Mouse (Mus musculus) megakaryocyte, embryonic 14.5 days (primary cell): ENCODE measurements around the gene Opcml. TPM values are rescaled to one million over a fixed set of nuclear protein-coding genes. Genes with fewer than 3 reads are reported as not detected.

Source experiments
- H3K27me3 ChIP-seq: replicated peaks from 2 replicates; pipeline ENCODE3; 2012; ENCODE audit warnings: inconsistent platforms
- H3K36me3 ChIP-seq: replicated peaks from 2 replicates; pipeline ENCODE3; 2012; ENCODE audit warnings: low read length, inconsistent platforms, mixed read lengths
- H3K4me1 ChIP-seq: 2 replicates; pipeline ENCODE4 v1.6.1; 2012; ENCODE audit warnings: inconsistent platforms
- H3K4me3 ChIP-seq: replicated peaks from 2 replicates; pipeline ENCODE3; 2012; ENCODE audit warnings: moderate library complexity, mild to moderate bottlenecking, inconsistent platforms
- H3K9me3 ChIP-seq: 2 replicates; pipeline ENCODE4 v1.6.1; 2012; ENCODE audit warnings: inconsistent platforms
- FLI1 ChIP-seq: IDR thresholded peaks from 2 replicates; pipeline ENCODE4 v1.6.1; 2012; ENCODE audit warnings: low read length, inconsistent platforms, mixed read lengths
- GATA1 ChIP-seq: IDR thresholded peaks from 3 replicates; pipeline ENCODE4 v1.6.1; 2012; ENCODE audit warnings: mixed read lengths, low read length, inconsistent platforms, borderline replicate concordance
- polyA plus RNA-seq: library from polyadenylated mRNA; stranded (reverse); fragments of >175 nt; gene quantifications from 2 replicates; pipeline ENCODE4 v1.2.3, GENCODE M21; 2012; ENCODE audit warnings: low replicate concordance; ENCODE audit not compliant: insufficient read depth

The Opcml gene
- polyA plus RNA-seq, 1 experiment, result 0.07 TPM

DNA sequence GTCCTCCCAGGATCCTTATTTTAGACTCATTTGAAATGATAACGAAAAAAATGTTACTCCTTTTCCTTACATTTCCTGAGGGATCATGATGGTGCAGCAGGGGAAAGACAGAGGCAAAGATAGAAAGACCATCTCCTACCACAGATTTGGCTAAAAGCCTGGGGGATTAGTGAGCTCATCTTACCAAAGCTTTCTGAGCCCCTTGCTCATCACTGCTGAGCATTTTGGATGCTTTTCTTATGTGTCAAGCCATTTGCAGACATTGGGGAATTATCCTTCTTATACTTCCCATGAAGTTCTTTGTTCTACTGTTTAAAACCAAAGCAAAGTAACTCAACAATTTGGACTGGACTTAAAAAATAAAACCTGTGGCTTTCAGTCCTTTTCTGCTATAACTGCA lies 30.6 kb downstream of the Opcml start:
- Histone ChIP-seq H3K36me3 (no peaks in the 10 kb centered on the region), H3K4me3 (no peak overlapping the region), H3K4me1 (no peaks in the 10 kb centered on the region), H3K9me3 (no peaks in the 10 kb centered on the region), H3K27me3 (peaks cover 2% of the 10 kb centered on the region)
- TF ChIP-seq FLI1, result no peak
- TF ChIP-seq GATA1, result no peak

DNA sequence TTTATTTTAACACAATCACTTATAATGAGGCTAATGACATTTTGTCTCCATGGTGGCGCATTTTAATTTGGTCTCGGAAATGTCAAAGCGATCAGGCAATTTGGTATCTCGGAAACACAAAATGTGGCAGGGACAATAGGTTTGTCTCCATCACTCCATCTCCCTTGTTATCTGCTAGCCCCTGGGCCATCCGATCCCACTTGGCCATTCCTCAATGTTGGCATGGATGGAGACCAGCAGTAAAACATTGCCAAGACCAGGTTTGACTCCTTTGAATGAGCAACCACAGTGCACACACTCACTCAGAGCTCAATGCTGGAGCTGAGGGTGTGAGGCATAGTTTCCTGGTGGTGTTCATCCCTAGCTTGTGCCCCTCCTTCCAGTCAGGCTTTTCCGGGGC lies 32.1 kb downstream of the Opcml start:
- Histone ChIP-seq H3K36me3 (no peaks in the 10 kb centered on the region), H3K4me3 (no peak overlapping the region), H3K27me3 (peaks cover 2% of the 10 kb centered on the region), H3K9me3 (no peaks in the 10 kb centered on the region), H3K4me1 (no peaks in the 10 kb centered on the region)
- TF ChIP-seq GATA1 (no peak), FLI1 (no peak)

DNA sequence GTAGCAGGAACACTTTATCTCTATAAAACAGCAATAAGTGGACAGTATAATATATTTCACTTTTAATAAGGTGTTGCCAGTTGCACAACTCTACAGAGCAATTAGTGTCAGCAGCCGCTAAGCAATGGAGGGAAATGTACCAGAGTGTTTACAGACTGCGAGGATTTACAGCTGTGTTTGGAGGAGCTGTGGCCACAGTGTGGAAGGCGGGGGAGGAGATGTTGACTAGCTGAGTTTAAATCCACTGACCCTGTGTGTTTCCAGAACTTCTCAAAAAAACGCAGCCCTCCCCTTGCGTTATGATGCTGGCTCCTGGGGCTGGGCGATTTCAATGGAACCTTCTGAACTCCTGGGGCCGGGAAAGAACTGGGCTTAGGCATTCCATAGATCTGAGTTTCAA lies 33.8 kb downstream of the Opcml start:
- Histone ChIP-seq H3K27me3 (no peaks in the 10 kb centered on the region), H3K4me1 (no peaks in the 10 kb centered on the region), H3K4me3 (no peak overlapping the region), H3K36me3 (no peaks in the 10 kb centered on the region), H3K9me3 (no peaks in the 10 kb centered on the region)
- no peak for TF ChIP-seq FLI1
- no peak for TF ChIP-seq GATA1

- Histone ChIP-seq H3K4me1 (no peaks in the 10 kb centered on the region), H3K27me3 (no peaks in the 10 kb centered on the region), H3K36me3 (no peaks in the 10 kb centered on the region), H3K9me3 (no peaks in the 10 kb centered on the region), H3K4me3 (no peak overlapping the region)
- TF ChIP-seq FLI1, result no peak
- TF ChIP-seq GATA1, result no peak
Observed at GRCm38 (mm10) chr9:27830519-27830918, 39.9 kb downstream of the Opcml start.

DNA sequence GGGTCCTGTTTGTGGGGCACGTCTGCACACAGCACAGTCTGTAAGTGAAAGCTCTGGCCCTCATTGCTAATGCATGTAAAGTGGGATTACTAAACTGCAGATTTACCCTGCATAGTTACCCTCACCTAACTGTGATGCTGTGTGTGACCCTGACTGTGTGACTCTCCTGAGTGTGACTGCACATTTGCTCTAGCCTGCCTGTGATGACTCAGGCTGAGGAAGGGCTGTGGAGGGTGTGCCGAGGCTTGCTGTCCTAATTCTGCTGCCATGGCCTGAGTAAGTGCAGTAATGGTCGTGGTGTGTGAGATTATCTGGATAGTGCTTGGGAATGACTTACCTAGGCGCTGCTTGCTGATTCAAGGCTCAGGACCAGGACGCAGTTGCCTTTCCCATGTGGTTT lies 52.2 kb downstream of the Opcml start:
- Histone ChIP-seq H3K36me3 (no peaks in the 10 kb centered on the region), H3K9me3 (peaks cover 6% of the 10 kb centered on the region; the same call in 1 of the 2 replicates), H3K27me3 (no peaks in the 10 kb centered on the region), H3K4me1 (no peaks in the 10 kb centered on the region), H3K4me3 (no peak overlapping the region)
- TF ChIP-seq GATA1, result no peak
- no peak for TF ChIP-seq FLI1

DNA sequence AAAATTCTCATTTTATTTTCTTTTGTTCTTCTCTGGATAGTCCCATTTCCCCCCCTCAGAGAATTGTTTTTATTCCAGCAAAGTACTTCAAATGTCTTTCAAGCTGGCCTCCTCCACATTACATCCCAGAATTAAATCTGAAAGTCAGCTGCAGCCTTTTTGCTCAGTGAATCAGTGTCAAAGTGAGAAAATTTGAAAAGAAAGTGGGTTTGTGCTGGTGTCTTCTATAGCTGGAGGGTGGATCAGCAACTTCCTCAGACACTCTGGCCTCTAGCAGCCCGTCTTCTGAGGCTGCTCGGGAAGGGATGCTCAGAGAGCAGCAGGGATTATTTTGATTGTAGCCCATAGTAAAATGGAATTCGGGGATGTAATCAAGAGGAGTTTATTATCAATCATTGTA lies 81.0 kb downstream of the Opcml start:
- no peak overlapping the region for H3K4me3 ChIP-seq
- H3K9me3 ChIP-seq, result peaks cover 4% of the 10 kb centered on the region; the same call in 1 of the 2 replicates
- no peaks in the 10 kb centered on the region for H3K36me3 ChIP-seq
- TF ChIP-seq GATA1 (no peak), FLI1 (no peak)
- H3K4me1 ChIP-seq, result no peaks in the 10 kb centered on the region
- peaks cover 1% of the 10 kb centered on the region for H3K27me3 ChIP-seq

DNA sequence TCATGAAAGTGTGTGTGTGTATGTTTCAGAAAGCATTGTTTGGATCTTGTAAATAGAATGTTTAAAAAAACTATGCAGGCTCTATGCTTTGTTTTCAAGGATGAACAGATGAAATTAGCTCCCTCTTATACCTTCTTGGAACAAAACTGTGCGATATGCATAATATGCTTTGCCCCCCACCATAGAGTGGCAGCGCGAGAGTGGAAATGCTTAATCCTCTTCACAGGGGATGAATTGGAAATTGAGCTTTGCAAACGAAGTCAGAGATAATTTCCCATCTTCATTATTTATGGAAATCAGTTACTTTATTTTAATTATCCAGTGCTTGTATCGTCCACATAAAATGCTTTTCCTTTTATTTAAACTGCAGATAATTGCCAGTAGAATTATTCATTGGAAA lies 99.1 kb downstream of the Opcml start:
- TF ChIP-seq FLI1 (no peak), GATA1 (no peak)
- Histone ChIP-seq H3K27me3 (no peaks in the 10 kb centered on the region), H3K9me3 (no peaks in the 10 kb centered on the region), H3K4me3 (no peak overlapping the region), H3K4me1 (no peaks in the 10 kb centered on the region), H3K36me3 (no peaks in the 10 kb centered on the region)

DNA sequence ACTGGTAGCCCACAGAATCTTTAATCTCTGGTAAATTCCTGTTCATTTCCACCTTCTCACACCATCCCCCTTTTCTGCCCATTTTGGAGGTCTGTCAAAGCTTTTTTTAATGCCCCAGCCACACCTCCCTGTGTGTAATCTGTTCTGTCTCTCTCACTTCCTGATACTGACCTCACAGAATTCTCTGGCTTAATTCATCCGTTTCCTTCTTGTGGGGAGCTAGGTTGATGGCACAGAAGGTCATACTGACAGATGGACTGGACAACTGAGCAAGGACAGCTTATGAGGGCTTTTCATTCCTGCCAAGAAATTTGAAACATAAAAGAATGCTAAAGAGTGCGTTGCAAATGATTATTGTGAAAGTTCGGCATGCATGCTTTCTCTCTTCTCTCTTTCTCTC lies 126.7 kb downstream of the Opcml start:
- no peaks in the 10 kb centered on the region for H3K4me1 ChIP-seq
- H3K4me3 ChIP-seq, result no peak overlapping the region
- no peaks in the 10 kb centered on the region for H3K27me3 ChIP-seq
- TF ChIP-seq FLI1 (no peak), GATA1 (no peak)
- peaks cover 5% of the 10 kb centered on the region; the same call in 1 of the 2 replicates for H3K9me3 ChIP-seq
- no peaks in the 10 kb centered on the region for H3K36me3 ChIP-seq

- Histone ChIP-seq H3K36me3 (no peaks in the 10 kb centered on the region), H3K4me3 (no peak overlapping the region), H3K27me3 (no peaks in the 10 kb centered on the region), H3K9me3 (0 out of 2 replicates have a peak, but pooled peaks cover 3% of the 10 kb centered on the region), H3K4me1 (no peaks in the 10 kb centered on the region)
- TF ChIP-seq FLI1 (no peak), GATA1 (no peak)
Observed at GRCm38 (mm10) chr9:27923495-27923894, 132.9 kb downstream of the Opcml start.

DNA sequence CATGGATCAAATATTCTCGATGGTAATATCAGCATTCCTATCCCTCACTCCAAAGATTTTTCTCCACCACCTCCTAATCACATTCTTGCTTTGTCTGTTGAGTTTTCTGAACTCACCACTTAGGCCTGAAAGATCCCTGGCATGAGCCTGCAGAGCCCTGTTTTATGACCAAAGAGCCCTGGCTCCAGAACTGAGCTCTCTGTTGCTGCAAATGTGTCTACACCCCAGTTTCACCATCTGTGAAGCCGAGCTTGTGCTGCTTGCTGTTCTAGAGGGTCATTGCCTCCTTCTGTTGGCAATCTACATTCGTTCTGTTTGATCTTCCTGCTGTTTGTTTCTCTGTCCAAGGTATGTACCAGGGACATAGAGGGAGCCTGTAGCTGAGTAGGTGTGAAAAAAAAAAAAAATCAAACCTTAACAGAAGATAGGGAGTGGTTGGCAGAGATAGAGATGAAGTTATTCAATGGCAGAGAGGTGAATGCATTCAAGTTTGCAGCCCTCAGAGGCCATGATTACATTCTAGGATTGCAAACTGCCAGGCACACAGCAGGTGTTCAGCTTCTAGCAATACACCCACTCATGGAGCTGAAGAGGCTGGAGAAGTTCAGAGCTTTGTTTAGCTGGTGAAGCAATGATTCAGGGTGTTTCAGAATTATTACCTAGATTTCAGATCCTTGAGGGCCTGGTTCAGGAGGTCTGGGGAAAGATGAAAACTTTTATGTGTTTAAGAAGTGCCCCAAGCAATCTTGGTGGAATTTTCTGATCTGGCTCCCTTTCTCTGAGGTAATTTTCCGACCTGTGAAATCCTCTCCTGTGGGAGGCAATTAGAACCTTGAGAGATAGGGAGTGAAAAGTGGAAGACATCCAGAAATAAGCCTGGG lies 133.6 kb downstream of the Opcml start:
- H3K9me3 ChIP-seq, result 0 out of 2 replicates have a peak, but pooled peaks cover 3% of the 10 kb centered on the region
- TF ChIP-seq FLI1 (no peak), GATA1 (no peak)

GRCm38 (mm10) chr9:27925650-27926049 lies 135.1 kb downstream of the Opcml start:
- Histone ChIP-seq H3K27me3 (no peaks in the 10 kb centered on the region), H3K9me3 (0 out of 2 replicates have a peak, but pooled peaks cover 3% of the 10 kb centered on the region), H3K4me1 (no peaks in the 10 kb centered on the region), H3K36me3 (no peaks in the 10 kb centered on the region), H3K4me3 (no peak overlapping the region)
- TF ChIP-seq GATA1, result no peak

More for the DNA sequence above, 133.6 kb downstream of the Opcml start:
- H3K27me3 ChIP-seq, result no peaks in the 10 kb centered on the region
- H3K36me3 ChIP-seq, result no peaks in the 10 kb centered on the region
- no peak overlapping the region for H3K4me3 ChIP-seq
- no peaks in the 10 kb centered on the region for H3K4me1 ChIP-seq
